Mouse (Mus musculus): Measurements from ENCODE around the gene Ntn1. TPM values are rescaled to one million over a fixed set of nuclear protein-coding genes. Genes with fewer than 3 reads are reported as not detected.

The Ntn1 gene
- 0.27 and 1.4 TPM in 2 replicates for polyA plus RNA-seq (2012; ENCODE audit: low replicate concordance)

GRCm38 (mm10) chr11:68400727-68401219 lies at the start of gene Ntn1:
Ntn1 (minus strand) TSS chr11:68400823.

GRCm38 (mm10) chr11:68431699-68432360 lies 31.2 kb upstream of the Ntn1 start, which contains the start of gene Pik3r5:
Pik3r5 (plus strand) TSS chr11:68432121.

Other genes with a start within 250 kb of the Ntn1 start
- gene Pik3r5, start 31.3 kb upstream of the Ntn1 start, polyA plus RNA-seq (2012; ENCODE audit: low replicate concordance): 97.7 and 276 TPM in 2 replicates
- gene Pik3r6, start 102.2 kb upstream of the Ntn1 start, polyA plus RNA-seq (2012; ENCODE audit: low replicate concordance): 3.0 and 5.9 TPM in 2 replicates
- 0.09 and 0.34 TPM in 2 replicates for gene Mfsd6l, start 155.4 kb upstream of the Ntn1 start, polyA plus RNA-seq (2012; ENCODE audit: low replicate concordance)
- not detected in 2 replicates for gene Ccdc42, start 186.2 kb upstream of the Ntn1 start, polyA plus RNA-seq (2012; ENCODE audit: low replicate concordance)